Mouse (Mus musculus) stomach, postnatal 0 days (tissue): ENCODE results near the gene Ankmy1.

Experiments used
- CTCF ChIP-seq: IDR thresholded peaks from 2 replicates; pipeline ENCODE4 v1.5.1; 2016; ENCODE audit warnings: antibody characterized with exemption, low read depth, mild to moderate bottlenecking, moderate library complexity
- EP300 ChIP-seq: optimal IDR thresholded peaks from 2 replicates; pipeline ENCODE3; 2016; ENCODE audit warnings: antibody characterized with exemption

DNA sequence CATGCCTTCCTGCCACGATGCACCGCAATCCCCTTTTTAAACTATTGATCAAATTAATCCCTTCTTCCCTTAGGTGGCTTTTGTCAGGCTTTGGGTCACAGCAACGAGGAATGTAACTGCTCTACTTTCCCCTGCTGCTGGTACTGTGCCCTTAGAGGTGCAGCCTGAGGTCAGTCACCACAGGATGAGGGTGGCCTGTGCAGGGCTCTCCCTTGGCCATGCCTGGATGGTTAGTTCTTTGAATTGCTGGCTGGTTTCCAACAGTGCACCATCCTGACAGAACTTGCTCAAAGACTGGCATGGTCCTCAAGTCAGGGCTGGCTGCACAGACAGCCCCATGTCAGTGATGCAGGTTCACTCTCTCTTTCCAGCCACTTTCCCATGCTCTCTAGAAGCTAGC, 28.7 kb downstream of the Ankmy1 start:
- TF ChIP-seq CTCF (no peak), EP300 (no peak)
